Mouse (Mus musculus) kidney, postnatal 0 days (tissue): ENCODE measurements at regions not wholly inside any gene's neighbourhood (a gene's known extent, or its start where the extent isn't known, plus 50 kb on each side); places are given as distances from the start of the nearest gene placed in this dataset.
"Not testable (repeated sequence)": the region's sequence is repeated elsewhere in the genome, so short reads cannot be mapped to it uniquely, and the experiment has no call there.

Experiments
- ATAC-seq: fragments of 200-750 bp; cut with Nextera tagmentation; replicated peaks from 2 replicates; pipeline ENCODE4 v1.8.0; 2017; ENCODE audit warnings: low read depth, moderate number of reproducible peaks, moderate TSS enrichment, moderate library complexity; ENCODE audit not compliant: low FRiP score
- DNase-seq: peaks from one replicate; pipeline ENCODE4 v3.0.0-alpha.2; 2016; ENCODE audit warnings: low spot score
- H3K27ac ChIP-seq: fragments of 300-500 bp; sonication (generic); 2 replicates; pipeline ENCODE4 v1.5.1; 2014; ENCODE audit warnings: mild to moderate bottlenecking
- H3K27me3 ChIP-seq: fragments of 300-500 bp; sonication (generic); 2 replicates; pipeline ENCODE4 v1.6.1; 2014; ENCODE audit warnings: low read length, mixed read lengths; ENCODE audit not compliant: insufficient read depth
- H3K36me3 ChIP-seq: fragments of 300-500 bp; sonication (generic); 2 replicates; pipeline ENCODE4 v1.6.1; 2014; ENCODE audit warnings: low read length, mixed read lengths; ENCODE audit not compliant: insufficient read depth
- H3K4me1 ChIP-seq: fragments of 300-500 bp; sonication (generic); replicated peaks from 2 replicates; pipeline ENCODE4 v1.6.1; 2014; ENCODE audit warnings: antibody characterized with exemption, low read length, mixed read lengths; ENCODE audit not compliant: insufficient read depth
- H3K4me2 ChIP-seq: fragments of 300-500 bp; sonication (generic); 2 replicates; pipeline ENCODE4 v1.6.1; 2014; ENCODE audit warnings: mild to moderate bottlenecking, low read length, moderate library complexity, mixed read lengths
- H3K4me3 ChIP-seq: fragments of 300-500 bp; sonication (generic); replicated peaks from 2 replicates; pipeline ENCODE4 v1.5.1; 2014; ENCODE audit warnings: low read depth, low read length
- H3K9ac ChIP-seq: fragments of 300-500 bp; sonication (generic); 2 replicates; pipeline ENCODE4 v1.6.1; 2014; ENCODE audit warnings: low read depth, low read length
- H3K9me3 ChIP-seq: fragments of 300-500 bp; sonication (generic); replicated peaks from 2 replicates; pipeline ENCODE4 v1.6.1; 2016; ENCODE audit warnings: low read length, inconsistent platforms, mixed read lengths
- CTCF ChIP-seq: IDR thresholded peaks from 2 replicates; pipeline ENCODE4 v1.5.1; 2016; ENCODE audit warnings: antibody characterized with exemption, low read depth, mild to moderate bottlenecking, moderate library complexity
- WGBS: fragments of 180-500 bp; shearing (Covaris S2); extraction: QIAGEN DNeasy Blood & Tissue Kit; methylation state at CpG from one replicate; pipeline ENCODE4 v1.1.7; 2014; 5-methylcytosine and 5-hydroxymethylcytosine counted together

DNA sequence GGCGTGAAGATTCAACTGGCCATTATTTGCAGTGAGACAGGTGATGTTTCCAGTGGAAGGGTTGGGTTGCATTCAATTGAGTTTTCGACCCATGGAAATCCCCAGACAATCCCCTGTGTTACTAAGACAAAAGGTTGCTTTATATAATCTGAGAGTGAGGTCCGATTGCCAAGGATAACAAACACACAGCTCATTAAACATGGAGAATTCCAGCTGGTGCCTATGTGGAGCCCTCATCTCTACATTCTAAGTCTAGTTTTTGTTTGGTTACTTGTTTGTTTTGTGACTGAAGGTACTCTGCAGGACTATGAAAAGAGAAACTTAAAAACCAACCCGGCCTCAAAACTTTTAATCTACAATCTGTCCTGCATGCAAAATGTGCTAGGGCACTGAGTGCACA, 70.9 kb downstream of the 4930596D02Rik start:
- no peak overlapping the region for H3K27ac ChIP-seq
- no peaks in the 10 kb centered on the region for H3K9me3 ChIP-seq
- no peaks in the 10 kb centered on the region for H3K4me1 ChIP-seq
- H3K4me3 ChIP-seq, result no peak overlapping the region
- 41% methylated on average over 4 of the region's 4 CpGs for WGBS
- ATAC-seq (no peak), DNase-seq (peak; percentile 43)
- no peaks in the 10 kb centered on the region for H3K36me3 ChIP-seq
- H3K9ac ChIP-seq, result no peak overlapping the region
- H3K27me3 ChIP-seq, result no peaks in the 10 kb centered on the region
- H3K4me2 ChIP-seq, result no peak overlapping the region
- no peak for TF ChIP-seq CTCF

DNA sequence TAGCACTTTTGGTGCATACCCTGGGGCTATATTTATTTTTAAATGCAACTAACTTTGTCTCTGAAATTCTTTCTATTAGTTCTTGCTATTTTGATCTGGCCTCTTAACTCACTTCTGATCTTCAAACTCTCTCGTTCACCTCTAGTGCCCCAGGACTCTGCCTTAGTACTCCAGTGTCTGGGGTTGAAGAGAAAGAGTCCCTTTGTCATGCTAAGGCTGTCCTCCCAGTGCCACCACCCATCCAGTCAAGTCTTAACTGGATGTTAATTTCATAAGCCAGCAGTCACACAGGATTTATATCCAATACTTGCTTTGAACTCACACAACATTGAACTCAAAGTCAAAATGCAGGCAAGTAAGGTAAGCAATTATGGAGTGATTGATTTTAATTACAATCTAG, 81.1 kb downstream of the 4930596D02Rik start:
- Histone ChIP-seq H3K27me3 (no peaks in the 10 kb centered on the region), H3K4me1 (no peaks in the 10 kb centered on the region), H3K4me2 (no peak overlapping the region), H3K9me3 (no peaks in the 10 kb centered on the region), H3K9ac (no peak overlapping the region), H3K36me3 (no peaks in the 10 kb centered on the region), H3K4me3 (no peak overlapping the region), H3K27ac (no peak overlapping the region)
- no peak for ATAC-seq
- no peak for DNase-seq
- WGBS, result 45% methylated on average over 1 of the region's 1 CpGs
- TF ChIP-seq CTCF, result no peak

DNA sequence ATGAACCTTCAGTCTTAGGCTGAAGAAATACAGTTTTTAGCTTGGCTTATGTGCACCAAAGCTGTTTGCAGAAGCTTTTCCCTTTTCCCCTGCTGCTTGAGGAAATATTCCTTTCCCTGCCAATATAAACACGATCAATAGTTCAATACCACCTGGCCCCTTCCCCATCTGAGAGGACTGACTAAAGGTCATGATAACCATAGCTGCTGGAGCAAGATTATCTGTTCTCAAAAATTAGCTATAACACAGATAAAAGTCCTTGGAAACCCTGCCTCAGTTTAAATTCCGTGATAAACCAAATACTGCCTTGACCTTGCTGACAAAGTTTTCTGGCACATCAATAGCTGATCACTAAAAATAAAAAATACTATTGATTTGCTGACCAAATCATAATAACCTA, 126.6 kb downstream of the 4930596D02Rik start:
- Histone ChIP-seq H3K4me2 (no peak overlapping the region), H3K27ac (no peak overlapping the region), H3K4me1 (no peaks in the 10 kb centered on the region), H3K36me3 (no peaks in the 10 kb centered on the region), H3K4me3 (no peak overlapping the region), H3K27me3 (no peaks in the 10 kb centered on the region), H3K9ac (no peak overlapping the region), H3K9me3 (no peaks in the 10 kb centered on the region)
- TF ChIP-seq CTCF, result no peak
- ATAC-seq, result no peak
- 80% methylated on average over 2 of the region's 2 CpGs for WGBS
- no peak for DNase-seq

DNA sequence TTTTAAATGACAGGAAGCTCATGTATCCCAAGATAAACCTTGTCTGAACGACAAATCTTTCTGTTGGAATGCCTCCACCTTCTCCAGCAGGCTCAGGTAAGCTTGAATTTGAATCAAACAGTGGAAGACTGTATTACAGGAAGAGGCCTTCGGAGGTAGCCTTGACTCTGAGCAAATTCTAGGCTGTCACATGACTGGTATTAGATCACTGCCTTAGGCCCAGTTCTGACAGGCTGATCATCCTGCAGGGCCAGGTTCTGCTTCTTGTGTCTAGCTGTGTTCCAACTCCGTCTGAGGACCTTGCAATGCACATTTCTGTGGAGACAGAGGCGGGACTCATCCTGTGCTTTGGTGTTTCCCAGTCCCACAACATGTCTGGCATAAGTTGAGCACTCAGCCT, 138.7 kb downstream of the 4930596D02Rik start:
- Histone ChIP-seq H3K27me3 (no peaks in the 10 kb centered on the region), H3K9ac (no peak overlapping the region), H3K27ac (no peak overlapping the region), H3K9me3 (no peaks in the 10 kb centered on the region), H3K36me3 (no peaks in the 10 kb centered on the region), H3K4me1 (no peaks in the 10 kb centered on the region), H3K4me2 (no peak overlapping the region), H3K4me3 (no peak overlapping the region)
- TF ChIP-seq CTCF, result no peak
- ATAC-seq, result no peak
- DNase-seq, result no peak
- WGBS, result 65% methylated on average over 4 of the region's 4 CpGs

DNA sequence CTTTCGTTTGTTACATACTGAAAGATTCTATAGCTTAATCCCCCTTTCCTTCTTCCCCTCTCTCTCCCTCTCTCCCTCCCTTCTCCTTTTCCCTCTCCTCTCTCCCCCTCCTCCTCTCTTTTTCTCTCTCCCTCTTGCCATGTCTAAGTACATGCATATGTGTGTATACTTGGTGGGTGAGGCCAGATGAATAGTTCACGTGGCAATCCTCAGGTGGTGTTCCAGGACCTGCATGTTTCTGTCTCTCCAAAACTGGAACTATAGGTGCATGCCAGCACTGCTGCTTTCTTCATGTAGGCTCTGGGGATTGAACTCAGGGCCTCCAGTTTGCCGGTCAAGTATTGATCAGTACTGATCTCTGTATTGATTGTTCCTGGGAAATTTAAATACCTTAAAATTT, 161.4 kb downstream of the 4930596D02Rik start:
- Histone ChIP-seq H3K27ac (no peak overlapping the region), H3K4me1 (no peaks in the 10 kb centered on the region), H3K4me2 (no peak overlapping the region), H3K4me3 (no peak overlapping the region), H3K27me3 (no peaks in the 10 kb centered on the region), H3K9ac (no peak overlapping the region), H3K36me3 (no peaks in the 10 kb centered on the region), H3K9me3 (no peaks in the 10 kb centered on the region)
- DNase-seq (no peak), ATAC-seq (no peak)
- no peak for TF ChIP-seq CTCF
- 80% methylated on average over 3 of the region's 3 CpGs for WGBS

DNA sequence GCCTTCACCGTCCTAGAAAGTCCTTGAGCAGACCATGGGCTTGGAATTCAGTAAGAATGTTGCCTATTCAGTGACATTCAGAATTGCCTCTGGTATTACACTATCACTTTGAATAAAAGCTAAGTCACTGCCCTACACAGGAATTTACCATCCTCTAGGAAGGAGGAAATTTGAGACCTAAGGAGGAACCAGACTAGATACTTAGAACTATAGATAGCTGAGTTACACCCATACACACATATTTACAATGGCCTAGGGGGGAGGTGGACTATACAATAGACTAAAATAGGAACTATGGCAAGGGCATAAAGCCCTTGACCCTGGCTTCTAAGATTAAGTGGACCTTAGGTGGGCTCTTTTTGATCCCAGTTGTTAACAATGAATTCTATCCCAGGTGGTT, 162.1 kb downstream of the 4930596D02Rik start:
- H3K27me3 ChIP-seq, H3K9me3 ChIP-seq, H3K4me2 ChIP-seq, H3K4me1 ChIP-seq, ATAC-seq, DNase-seq, H3K9ac ChIP-seq, H3K36me3 ChIP-seq, H3K4me3 ChIP-seq, H3K27ac ChIP-seq: not testable (repeated sequence)
- 78% methylated on average over 1 of the region's 1 CpGs for WGBS
